Mouse (Mus musculus): ENCODE results near the gene Arl15.

- no peak for TF ChIP-seq CTCF (IDR thresholded peaks at IDR 0.05)
- no peak for TF ChIP-seq EP300 (IDR thresholded peaks at IDR 0.05)
These were observed 31.4 kb upstream of the Arl15 start for GRCm38 (mm10) chr13:113762766-113763516.
